Mouse (Mus musculus) limb, embryonic 13.5 days (tissue): Measurements from ENCODE around the gene Vmn1r202. TPM values are rescaled to one million over a fixed set of nuclear protein-coding genes. Genes with fewer than 3 reads are reported as not detected.
"Not testable (repeated sequence)": the region's sequence is repeated elsewhere in the genome, so short reads cannot be mapped to it uniquely, and the experiment has no call there.

Experiments
- ATAC-seq: fragments of 200-750 bp; cut with Nextera tagmentation; 2 replicates; pipeline ENCODE4 v1.8.0; 2017; ENCODE audit warnings: low read depth, moderate number of reproducible peaks, moderate TSS enrichment; ENCODE audit not compliant: low FRiP score
- H3K27ac ChIP-seq: fragments of 300-500 bp; sonication (generic); 2 replicates; pipeline ENCODE4 v1.5.1; 2015; ENCODE audit warnings: inconsistent platforms, mild to moderate bottlenecking, moderate library complexity
- H3K27me3 ChIP-seq: fragments of 300-500 bp; sonication (generic); 2 replicates; pipeline ENCODE4 v1.6.1; 2015; ENCODE audit warnings: mild to moderate bottlenecking, inconsistent platforms
- H3K36me3 ChIP-seq: fragments of 300-500 bp; sonication (generic); 2 replicates; pipeline ENCODE4 v1.6.1; 2015; ENCODE audit warnings: inconsistent platforms, mild to moderate bottlenecking, moderate library complexity
- H3K4me1 ChIP-seq: fragments of 300-500 bp; sonication (generic); 2 replicates; pipeline ENCODE4 v1.6.1; 2015; ENCODE audit warnings: inconsistent platforms
- H3K4me2 ChIP-seq: fragments of 300-500 bp; sonication (generic); replicated peaks from 2 replicates; pipeline ENCODE4 v1.6.1; 2015; ENCODE audit warnings: inconsistent platforms, mild to moderate bottlenecking, moderate library complexity
- H3K4me3 ChIP-seq: fragments of 300-500 bp; sonication (generic); 2 replicates; pipeline ENCODE4 v1.5.1; 2015; ENCODE audit warnings: moderate library complexity, mild to moderate bottlenecking, inconsistent platforms
- H3K9ac ChIP-seq: fragments of 300-500 bp; sonication (generic); 2 replicates; pipeline ENCODE4 v1.6.1; 2015; ENCODE audit warnings: mild to moderate bottlenecking, inconsistent platforms
- H3K9me3 ChIP-seq: fragments of 300-500 bp; sonication (generic); 2 replicates; pipeline ENCODE4 v1.6.1; 2016; ENCODE audit warnings: inconsistent platforms
- WGBS: fragments of 180-500 bp; shearing (Covaris S2); methylation state at CpG from one replicate; pipeline ENCODE4 v1.1.7; 2015; 5-methylcytosine and 5-hydroxymethylcytosine counted together
- polyA plus RNA-seq: library from polyadenylated mRNA; unstranded; fragments of >200 nt; fragmentation: Nextera tagmentation; extraction: Ambion mirVana; gene quantifications from 2 replicates; pipeline ENCODE4 v1.2.1, GENCODE M21; 2015

Gene Vmn1r202
- not detected in 2 replicates for polyA plus RNA-seq

DNA sequence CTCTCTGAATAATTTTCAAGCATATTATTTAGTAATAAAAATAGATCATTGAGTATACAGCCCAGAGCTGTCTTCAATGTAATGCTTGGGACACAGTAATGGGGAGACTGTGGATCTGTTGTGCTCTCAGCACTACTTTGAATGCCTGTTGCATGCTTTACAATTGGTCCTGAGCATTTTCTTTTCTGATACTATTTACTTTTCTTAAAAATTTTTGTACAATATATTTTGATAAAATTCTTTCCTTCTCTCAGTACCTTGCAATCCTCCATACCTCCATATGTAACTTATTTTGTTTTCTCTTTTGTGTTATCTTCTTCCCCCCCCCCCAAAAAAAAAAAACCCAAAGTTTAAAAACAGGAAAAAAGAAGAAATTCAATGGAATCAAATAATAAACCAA, at the start of gene Vmn1r202:
Vmn1r202 (minus strand) TSS at position 101 of the 400 bp plus-strand sequence.
- Histone ChIP-seq H3K27ac (no peak within 1 kb of the TSS), H3K4me1 (no peaks in the 10 kb centered on the region), H3K4me3 (no peak within 1 kb of the TSS)

DNA sequence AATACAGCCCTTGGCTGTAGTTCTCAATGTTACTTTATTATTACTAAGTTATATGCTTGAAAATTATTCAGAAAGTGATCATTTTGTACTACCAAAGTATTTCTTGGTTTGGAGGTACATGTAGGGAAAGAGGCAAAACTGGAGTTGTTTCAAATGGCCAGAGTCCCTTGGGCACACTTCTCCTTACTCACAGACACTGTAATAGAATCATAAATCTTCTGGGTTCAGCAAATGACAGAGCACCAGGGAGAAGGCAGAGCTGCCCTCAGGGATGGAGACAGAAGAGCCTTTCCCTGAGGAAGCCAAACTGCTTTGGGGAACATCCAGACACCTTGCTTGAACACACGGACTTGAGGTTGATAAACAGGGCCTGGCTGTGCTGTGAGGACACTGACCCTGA, 47.7 kb upstream of the Vmn1r202 start, which contains the start of gene Vmn1r204:
Vmn1r204 (plus strand) TSS at position 301 of the 400 bp plus-strand sequence.
- H3K9me3 ChIP-seq, H3K4me2 ChIP-seq, ATAC-seq, H3K27me3 ChIP-seq, H3K36me3 ChIP-seq, H3K9ac ChIP-seq, H3K4me1 ChIP-seq, H3K27ac ChIP-seq, H3K4me3 ChIP-seq: not testable (repeated sequence)
- WGBS, result 52% methylated on average over 1 of the region's 1 CpGs

More for the DNA sequence above, at the start of gene Vmn1r202:
- H3K27me3 ChIP-seq, result no peaks in the 10 kb centered on the region
- no peak for ATAC-seq
- no peaks in the 10 kb centered on the region for H3K9me3 ChIP-seq
- no peaks in the 10 kb centered on the region for H3K36me3 ChIP-seq
- no peak within 1 kb of the TSS for H3K4me2 ChIP-seq
- H3K9ac ChIP-seq, result no peak within 1 kb of the TSS

DNA sequence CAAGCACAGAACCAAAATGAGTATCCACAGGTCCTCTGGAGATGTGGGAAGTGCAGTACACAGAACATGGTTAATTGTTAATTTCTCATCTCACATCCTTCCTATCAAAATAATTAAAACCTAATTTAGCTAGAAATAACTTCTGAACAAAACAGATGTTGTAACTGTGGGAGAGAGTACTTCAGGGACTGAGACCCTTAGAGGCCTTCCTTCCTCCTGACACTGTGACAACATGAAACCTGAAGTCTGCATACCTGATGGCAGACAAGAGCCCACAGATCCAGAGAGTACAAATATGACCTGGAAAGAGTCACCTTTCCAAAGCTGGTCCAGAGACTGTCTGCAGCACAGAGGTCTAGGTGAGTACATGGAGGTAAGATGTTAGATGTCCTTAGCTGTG, 12.6 kb upstream of the Vmn1r202 start, which contains the start of gene Vmn1r203:
Vmn1r203 (plus strand) TSS at position 301 of the 400 bp plus-strand sequence.
- H3K27ac ChIP-seq, result no peak within 1 kb of the TSS
- no peaks in the 10 kb centered on the region for H3K4me1 ChIP-seq
- H3K9ac ChIP-seq, result no peak within 1 kb of the TSS
- no peak for ATAC-seq
- H3K36me3 ChIP-seq, result no peaks in the 10 kb centered on the region
- H3K4me2 ChIP-seq, result no peak within 1 kb of the TSS
- H3K9me3 ChIP-seq, result no peaks in the 10 kb centered on the region
- no peak within 1 kb of the TSS for H3K4me3 ChIP-seq
- no peaks in the 10 kb centered on the region for H3K27me3 ChIP-seq

DNA sequence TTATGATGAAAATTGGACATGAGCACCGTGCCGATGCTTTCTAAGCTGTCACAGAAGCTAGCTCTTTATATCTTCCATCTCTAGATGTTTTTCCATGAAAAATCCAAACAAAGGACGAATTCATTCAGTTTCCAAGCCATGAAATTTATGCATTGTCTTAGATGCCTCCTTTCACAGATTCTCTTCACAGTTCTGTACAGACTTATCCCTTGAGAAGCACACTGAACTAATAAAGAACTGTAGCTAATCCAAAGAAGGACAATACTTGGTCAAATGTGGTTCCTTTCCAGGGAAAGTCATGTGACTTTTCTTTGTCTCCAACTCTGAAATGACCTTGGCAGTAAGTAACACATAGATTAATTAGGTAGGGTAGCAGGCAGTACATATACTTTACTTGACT, 2.8 kb downstream of the Vmn1r202 start:
- no peak overlapping the region for H3K4me3 ChIP-seq
- H3K9ac ChIP-seq, result no peak overlapping the region
- H3K27me3 ChIP-seq, result no peaks in the 10 kb centered on the region
- ATAC-seq, result no peak
- no peaks in the 10 kb centered on the region for H3K9me3 ChIP-seq
- no peak overlapping the region for H3K4me2 ChIP-seq
- no peaks in the 10 kb centered on the region for H3K4me1 ChIP-seq
- no peaks in the 10 kb centered on the region for H3K36me3 ChIP-seq
- no peak overlapping the region for H3K27ac ChIP-seq
- 74% methylated on average over 3 of the region's 3 CpGs for WGBS

DNA sequence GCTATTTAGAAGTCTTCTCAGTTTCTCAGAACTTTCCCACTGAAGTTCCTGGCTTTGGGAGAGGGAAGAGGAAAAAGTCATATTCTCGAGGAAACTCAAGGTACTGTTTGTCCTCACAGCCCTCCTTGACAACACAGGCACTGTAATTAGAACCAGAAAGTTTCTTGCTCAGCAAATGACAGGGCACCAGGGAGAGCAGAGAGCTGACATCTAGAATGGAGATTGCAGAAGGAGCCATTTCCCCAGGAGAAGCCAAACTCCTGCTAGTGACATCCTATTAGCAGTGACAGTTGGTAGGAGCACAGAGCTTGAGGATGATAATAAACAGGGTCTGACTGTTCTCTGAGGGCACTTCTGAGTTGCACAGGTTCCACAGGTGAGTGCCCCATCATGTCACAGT, 33.6 kb downstream of the Vmn1r202 start, which contains the start of gene Vmn1r201:
Vmn1r201 (plus strand) TSS at position 301 of the 400 bp plus-strand sequence.
- no peak within 1 kb of the TSS for H3K4me3 ChIP-seq
- no peaks in the 10 kb centered on the region for H3K27me3 ChIP-seq
- no peaks in the 10 kb centered on the region for H3K9me3 ChIP-seq
- H3K4me2 ChIP-seq, result no peak within 1 kb of the TSS
- ATAC-seq, result no peak
- WGBS, result 42% methylated on average over 1 of the region's 1 CpGs
- no peaks in the 10 kb centered on the region for H3K4me1 ChIP-seq
- H3K27ac ChIP-seq, result no peak within 1 kb of the TSS
- no peaks in the 10 kb centered on the region for H3K36me3 ChIP-seq
- no peak within 1 kb of the TSS for H3K9ac ChIP-seq

DNA sequence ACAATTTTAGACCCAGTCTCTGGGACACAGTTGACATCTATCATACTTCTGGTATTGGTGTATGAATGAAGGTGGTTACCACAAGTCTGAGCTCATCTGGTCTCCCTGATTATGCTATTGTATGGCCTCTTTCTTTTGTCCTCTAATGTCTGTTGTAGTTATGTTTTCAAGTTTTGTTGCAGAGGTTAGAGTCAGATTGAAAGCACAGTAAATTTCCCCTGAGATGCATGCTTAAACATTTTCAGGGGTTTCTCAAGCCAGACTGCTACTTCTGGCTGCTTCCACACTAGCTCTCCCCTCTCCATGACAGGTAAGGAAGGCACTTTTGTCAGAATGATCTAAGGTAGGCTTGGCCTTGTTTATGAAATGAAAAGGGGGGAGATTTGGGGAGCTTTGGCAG, 50.0 kb downstream of the Vmn1r202 start:
- Histone ChIP-seq H3K36me3 (no peaks in the 10 kb centered on the region), H3K4me1 (no peaks in the 10 kb centered on the region), H3K9me3 (no peaks in the 10 kb centered on the region), H3K27me3 (no peaks in the 10 kb centered on the region), H3K27ac (no peak overlapping the region), H3K4me3 (no peak overlapping the region), H3K9ac (no peak overlapping the region), H3K4me2 (no peak overlapping the region)
- ATAC-seq, result no peak

Other genes starting within 250 kb of the Vmn1r202 start
- not detected in 2 replicates for gene Vmn1r195, start 234.9 kb downstream of the Vmn1r202 start, polyA plus RNA-seq
- gene Vmn1r196, start 215.5 kb downstream of the Vmn1r202 start, polyA plus RNA-seq, result not detected in 2 replicates
- not detected in 2 replicates for gene Vmn1r197, start 180.8 kb downstream of the Vmn1r202 start, polyA plus RNA-seq
- gene Vmn1r198, start 155.0 kb downstream of the Vmn1r202 start, polyA plus RNA-seq, result not detected in 2 replicates
- gene Vmn1r199, start 125.6 kb downstream of the Vmn1r202 start, polyA plus RNA-seq, result not detected in 2 replicates
- not detected in 2 replicates for gene Vmn1r200, start 115.0 kb downstream of the Vmn1r202 start, polyA plus RNA-seq
- not detected in 2 replicates for gene Vmn1r201, start 33.5 kb downstream of the Vmn1r202 start, polyA plus RNA-seq
- gene Vmn1r203, start 12.7 kb upstream of the Vmn1r202 start, polyA plus RNA-seq, result not detected in 2 replicates
- not detected in 2 replicates for gene Vmn1r204, start 47.8 kb upstream of the Vmn1r202 start, polyA plus RNA-seq
- gene Vmn1r205, start 87.6 kb upstream of the Vmn1r202 start, polyA plus RNA-seq, result not detected in 2 replicates
- not detected in 2 replicates for gene Vmn1r206, start 118.9 kb upstream of the Vmn1r202 start, polyA plus RNA-seq
- not detected in 2 replicates for gene Vmn1r207-ps, start 224.2 kb upstream of the Vmn1r202 start, polyA plus RNA-seq